Mouse (Mus musculus): ENCODE data around the gene Hoxd12. TPM values are rescaled to one million over a fixed set of nuclear protein-coding genes. Genes with fewer than 3 reads are reported as not detected.
A peak's percentile ranks its signal among the peaks of the same experiment; 100 is the strongest.

Gene Hoxd12
- polyA plus RNA-seq, 1 experiment from 2014 or later: 0.49 TPM

DNA sequence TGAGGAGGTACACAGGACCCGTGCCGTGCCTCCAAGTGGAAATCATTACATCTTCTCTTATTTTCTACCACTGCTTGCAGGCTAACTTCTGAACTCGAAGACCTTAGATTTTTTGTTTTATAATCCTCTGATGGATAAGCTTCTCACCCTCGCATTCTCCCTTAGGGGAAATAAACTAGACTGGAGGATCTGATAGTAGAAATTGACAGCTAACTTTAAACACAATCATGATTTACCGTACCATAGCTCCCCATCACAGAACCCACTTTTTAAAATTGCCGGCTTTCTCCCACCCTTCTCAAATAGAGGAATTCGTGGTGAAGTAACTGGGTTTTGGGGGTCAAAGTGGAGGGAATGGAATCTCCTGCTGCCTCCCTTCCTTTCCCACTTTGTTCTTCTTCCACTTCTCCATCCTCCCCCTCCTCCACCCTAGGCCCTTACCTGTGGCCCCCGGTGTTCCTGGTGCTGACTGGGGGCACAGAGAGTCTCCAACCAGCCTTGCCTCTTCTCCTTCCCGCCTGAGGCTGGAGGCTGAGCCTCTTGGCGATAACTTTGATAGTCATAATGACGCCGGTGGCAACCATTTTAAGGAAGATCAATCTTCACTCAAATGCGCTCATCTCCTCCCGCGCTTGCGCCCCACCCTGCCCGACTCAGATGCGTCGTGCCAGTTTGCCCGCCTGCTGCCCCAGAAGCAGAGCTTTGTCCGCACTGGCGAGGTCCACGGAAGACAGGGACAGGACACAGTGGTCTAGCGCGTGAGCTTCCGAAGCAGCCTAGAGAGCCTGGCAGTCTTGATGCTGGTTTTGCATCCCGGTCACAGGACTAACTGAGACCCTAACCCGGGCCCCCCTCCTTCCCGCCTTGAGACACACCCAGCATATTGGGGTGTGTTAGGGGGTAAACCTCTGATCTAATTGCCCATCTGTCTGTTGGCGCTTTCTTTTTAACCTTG lies 14.1 kb upstream of the Hoxd12 start:
- H3K4me3 ChIP-seq (ENCODE audit: low read depth, low read length): no peak overlapping the region
- peaks cover 3% of the 10 kb centered on the region; the same call in 1 of the 2 replicates for H3K4me1 ChIP-seq (replicated peaks; ENCODE audit: control insufficient read depth, insufficient read depth, low read length)
- H3K36me3 ChIP-seq (ENCODE audit: control insufficient read depth, insufficient read depth, low read length): no peaks in the 10 kb centered on the region
- WGBS: 5% methylated on average over 30 of the region's 30 CpGs
- no peak overlapping the region for H3K27ac ChIP-seq (ENCODE audit: low read depth, low read length)
- DNase-seq (ENCODE audit: low spot score) (no peak), ATAC-seq (replicated peaks; ENCODE audit: low FRiP score) (no peak)
- H3K4me2 ChIP-seq: no peak overlapping the region
- no peaks in the 10 kb centered on the region for H3K9me3 ChIP-seq (ENCODE audit: control insufficient read depth, low read length)
- peaks cover 98% of the 10 kb centered on the region for H3K27me3 ChIP-seq (replicated peaks; ENCODE audit: control insufficient read depth, insufficient read depth, low read length)
- H3K9ac ChIP-seq (ENCODE audit: low read depth, low read length): no peak overlapping the region

- H3K9ac ChIP-seq (ENCODE audit: low read depth, low read length): no peak overlapping the region
- H3K4me2 ChIP-seq: 0 out of 2 replicates have a peak overlapping the region, but pooled peaks have one; percentile 15
- H3K4me3 ChIP-seq (ENCODE audit: low read depth, low read length): no peak overlapping the region
- peak; percentile 65 for DNase-seq (ENCODE audit: low spot score)
- no peaks in the 10 kb centered on the region for H3K4me1 ChIP-seq (replicated peaks; ENCODE audit: control insufficient read depth, insufficient read depth, low read length)
- no peaks in the 10 kb centered on the region for H3K36me3 ChIP-seq (ENCODE audit: control insufficient read depth, insufficient read depth, low read length)
- WGBS: 1% methylated on average over 14 of the region's 14 CpGs
- H3K27ac ChIP-seq (ENCODE audit: low read depth, low read length): no peak overlapping the region
- no peaks in the 10 kb centered on the region for H3K9me3 ChIP-seq (ENCODE audit: control insufficient read depth, low read length)
- no peak for ATAC-seq (replicated peaks; ENCODE audit: low FRiP score)
- H3K27me3 ChIP-seq (replicated peaks; ENCODE audit: control insufficient read depth, insufficient read depth, low read length): peaks cover 98% of the 10 kb centered on the region
Observed at GRCm38 (mm10) chr2:74661685-74662084, 13.1 kb upstream of the Hoxd12 start.

DNA sequence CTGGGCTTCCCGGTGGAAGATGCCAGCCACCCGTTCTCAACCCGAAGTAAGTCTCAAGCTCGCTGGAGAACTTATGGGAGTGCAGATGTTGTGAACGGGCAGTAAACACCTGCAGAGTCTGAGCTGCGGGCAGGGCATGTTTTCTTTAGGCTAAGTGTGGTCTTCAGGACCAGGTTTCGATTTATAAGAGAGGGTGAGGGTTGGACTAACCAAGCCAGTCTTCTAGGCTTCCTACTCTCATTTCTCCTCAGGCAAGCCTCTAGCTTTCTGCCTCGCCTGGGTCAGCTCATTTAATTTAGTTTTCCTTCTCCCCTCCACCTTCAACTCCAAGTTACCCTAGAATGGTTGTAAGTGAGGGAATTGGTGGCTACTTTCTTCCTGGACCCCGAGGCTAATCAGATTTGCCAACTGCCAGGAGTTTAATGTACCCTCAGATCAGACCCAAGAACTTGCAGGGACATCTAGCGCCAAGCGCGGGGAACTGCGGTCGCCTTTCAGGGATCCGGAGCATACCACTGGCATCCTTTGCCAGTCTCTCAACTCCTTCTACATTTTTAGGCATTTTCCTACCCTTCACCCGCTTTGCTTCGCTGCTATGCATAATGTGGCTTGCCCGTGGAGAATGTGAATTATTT lies 11.4 kb upstream of the Hoxd12 start:
- ATAC-seq (replicated peaks; ENCODE audit: low FRiP score) (no peak), DNase-seq (ENCODE audit: low spot score) (peak; percentile 29)
- WGBS: 5% methylated on average over 18 of the region's 18 CpGs
- Histone ChIP-seq H3K9me3 (ENCODE audit: control insufficient read depth, low read length) (no peaks in the 10 kb centered on the region), H3K4me1 (replicated peaks; ENCODE audit: control insufficient read depth, insufficient read depth, low read length) (peaks cover 6% of the 10 kb centered on the region), H3K36me3 (ENCODE audit: control insufficient read depth, insufficient read depth, low read length) (no peaks in the 10 kb centered on the region), H3K4me2 (no peak overlapping the region), H3K27ac (ENCODE audit: low read depth, low read length) (no peak overlapping the region), H3K9ac (ENCODE audit: low read depth, low read length) (no peak overlapping the region), H3K4me3 (ENCODE audit: low read depth, low read length) (no peak overlapping the region), H3K27me3 (replicated peaks; ENCODE audit: control insufficient read depth, insufficient read depth, low read length) (peaks cover 98% of the 10 kb centered on the region)

- H3K27ac ChIP-seq (ENCODE audit: low read depth, low read length): no peak overlapping the region
- peaks cover 97% of the 10 kb centered on the region for H3K27me3 ChIP-seq (replicated peaks; ENCODE audit: control insufficient read depth, insufficient read depth, low read length)
- H3K36me3 ChIP-seq (ENCODE audit: control insufficient read depth, insufficient read depth, low read length): no peaks in the 10 kb centered on the region
- 4% methylated on average over 7 of the region's 7 CpGs for WGBS
- H3K9ac ChIP-seq (ENCODE audit: low read depth, low read length): no peak overlapping the region
- no peak overlapping the region for H3K4me2 ChIP-seq
- H3K4me3 ChIP-seq (ENCODE audit: low read depth, low read length): no peak overlapping the region
- H3K9me3 ChIP-seq (ENCODE audit: control insufficient read depth, low read length): no peaks in the 10 kb centered on the region
- DNase-seq (ENCODE audit: low spot score): no peak
- no peak for ATAC-seq (replicated peaks; ENCODE audit: low FRiP score)
- H3K4me1 ChIP-seq (replicated peaks; ENCODE audit: control insufficient read depth, insufficient read depth, low read length): peaks cover 6% of the 10 kb centered on the region
Observed at GRCm38 (mm10) chr2:74666411-74666810, 8.4 kb upstream of the Hoxd12 start.

DNA sequence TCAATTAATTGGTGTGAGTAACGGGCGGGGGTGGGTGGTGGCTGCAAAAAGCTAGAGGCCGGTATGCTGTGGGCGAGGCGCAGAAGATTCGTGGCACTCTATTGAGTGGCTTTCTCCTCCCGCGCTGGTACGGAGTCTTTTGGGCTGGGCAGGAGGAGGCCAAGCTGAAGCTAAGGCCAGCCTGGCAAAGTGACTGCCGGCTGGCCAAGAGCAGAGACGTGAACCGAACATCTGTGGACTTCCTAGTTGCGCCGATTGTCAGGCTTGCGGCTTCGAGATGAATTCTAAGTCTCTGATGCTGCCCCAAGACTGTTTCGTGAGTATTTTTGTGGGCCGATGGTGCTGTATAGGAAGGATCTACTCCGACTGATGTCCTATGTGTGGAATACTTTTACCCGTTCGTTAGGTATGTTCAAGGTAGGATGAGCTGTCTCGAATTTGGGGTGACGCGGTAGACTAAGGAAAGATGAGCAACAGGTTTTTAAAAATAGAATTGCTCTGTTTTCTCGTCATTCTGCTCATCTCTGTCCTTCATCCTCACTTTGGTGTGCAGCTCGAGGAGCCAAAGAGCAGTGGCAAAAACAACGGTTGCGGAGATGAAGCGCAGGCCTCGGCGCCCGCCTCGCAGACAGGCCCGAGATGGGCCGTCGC lies 7.5 kb upstream of the Hoxd12 start:
- Histone ChIP-seq H3K4me1 (replicated peaks; ENCODE audit: control insufficient read depth, insufficient read depth, low read length) (peaks cover 6% of the 10 kb centered on the region), H3K27ac (ENCODE audit: low read depth, low read length) (no peak overlapping the region), H3K9ac (ENCODE audit: low read depth, low read length) (no peak overlapping the region), H3K36me3 (ENCODE audit: control insufficient read depth, insufficient read depth, low read length) (no peaks in the 10 kb centered on the region), H3K4me3 (ENCODE audit: low read depth, low read length) (peak overlapping the region; percentile 43), H3K27me3 (replicated peaks; ENCODE audit: control insufficient read depth, insufficient read depth, low read length) (peaks cover 97% of the 10 kb centered on the region), H3K4me2 (no peak overlapping the region), H3K9me3 (ENCODE audit: control insufficient read depth, low read length) (no peaks in the 10 kb centered on the region)
- peak; percentile 37 for DNase-seq (ENCODE audit: low spot score)
- 3% methylated on average over 36 of the region's 36 CpGs for WGBS
- ATAC-seq (replicated peaks; ENCODE audit: low FRiP score): no peak

- Histone ChIP-seq H3K27ac (ENCODE audit: low read depth, low read length) (no peak within 1 kb of the TSS), H3K36me3 (ENCODE audit: control insufficient read depth, insufficient read depth, low read length) (no peaks in the 10 kb centered on the region), H3K4me1 (replicated peaks; ENCODE audit: control insufficient read depth, insufficient read depth, low read length) (peaks cover 6% of the 10 kb centered on the region), H3K4me3 (ENCODE audit: low read depth, low read length) (peak within 1 kb of the TSS; percentile 43), H3K9me3 (ENCODE audit: control insufficient read depth, low read length) (no peaks in the 10 kb centered on the region), H3K9ac (ENCODE audit: low read depth, low read length) (no peak within 1 kb of the TSS), H3K27me3 (replicated peaks; ENCODE audit: control insufficient read depth, insufficient read depth, low read length) (peaks cover 97% of the 10 kb centered on the region), H3K4me2 (peak within 1 kb of the TSS; percentile 61)
- no peak for DNase-seq (ENCODE audit: low spot score)
- ATAC-seq (replicated peaks; ENCODE audit: low FRiP score): no peak
- 1% methylated on average over 12 of the region's 51 CpGs for WGBS
Observed at GRCm38 (mm10) chr2:74667842-74668357, 6.9 kb upstream of the Hoxd12 start, which contains the start of gene Hoxd13. Hoxd13 (plus strand) TSS chr2:74668310.

- H3K4me3 ChIP-seq (ENCODE audit: low read depth, low read length): peak overlapping the region; percentile 43
- ATAC-seq (replicated peaks; ENCODE audit: low FRiP score) (no peak; the same call in 1 of the 2 replicates), DNase-seq (ENCODE audit: low spot score) (peak; percentile 60)
- no peak overlapping the region for H3K9ac ChIP-seq (ENCODE audit: low read depth, low read length)
- no peak overlapping the region for H3K27ac ChIP-seq (ENCODE audit: low read depth, low read length)
- peaks cover 97% of the 10 kb centered on the region for H3K27me3 ChIP-seq (replicated peaks; ENCODE audit: control insufficient read depth, insufficient read depth, low read length)
- peak overlapping the region; percentile 61 for H3K4me2 ChIP-seq
- H3K9me3 ChIP-seq (ENCODE audit: control insufficient read depth, low read length): no peaks in the 10 kb centered on the region
- peaks cover 6% of the 10 kb centered on the region for H3K4me1 ChIP-seq (replicated peaks; ENCODE audit: control insufficient read depth, insufficient read depth, low read length)
- WGBS: under 1% methylated on average over 61 of the region's 74 CpGs
- H3K36me3 ChIP-seq (ENCODE audit: control insufficient read depth, insufficient read depth, low read length): no peaks in the 10 kb centered on the region
Observed at GRCm38 (mm10) chr2:74668370-74669229, 6.2 kb upstream of the Hoxd12 start.

DNA sequence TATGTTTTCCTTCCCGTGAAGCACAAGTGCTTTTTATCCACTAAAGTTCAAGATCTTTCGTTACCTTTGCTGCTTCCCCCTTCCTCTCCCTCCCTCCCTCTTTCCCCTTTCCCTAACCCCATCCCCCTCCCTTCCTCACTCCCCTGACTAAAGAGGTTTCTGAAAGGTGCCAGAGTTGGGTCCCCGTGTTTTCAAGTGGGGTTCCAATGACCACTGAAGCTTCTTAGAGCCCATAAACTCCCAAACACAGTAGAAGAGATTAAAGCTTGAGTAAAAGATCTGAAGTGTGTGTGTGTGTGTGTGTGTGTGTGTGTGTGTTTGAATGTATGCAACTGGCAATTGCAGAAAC lies 5.6 kb upstream of the Hoxd12 start:
- no peak for DNase-seq (ENCODE audit: low spot score)
- H3K27ac ChIP-seq (ENCODE audit: low read depth, low read length): no peak overlapping the region
- H3K9ac ChIP-seq (ENCODE audit: low read depth, low read length): no peak overlapping the region
- WGBS: 1% methylated on average over 3 of the region's 3 CpGs
- no peak overlapping the region for H3K4me2 ChIP-seq
- peaks cover 97% of the 10 kb centered on the region for H3K27me3 ChIP-seq (replicated peaks; ENCODE audit: control insufficient read depth, insufficient read depth, low read length)
- no peak for ATAC-seq (replicated peaks; ENCODE audit: low FRiP score)
- no peak overlapping the region for H3K4me3 ChIP-seq (ENCODE audit: low read depth, low read length)
- no peaks in the 10 kb centered on the region for H3K9me3 ChIP-seq (ENCODE audit: control insufficient read depth, low read length)
- no peaks in the 10 kb centered on the region for H3K36me3 ChIP-seq (ENCODE audit: control insufficient read depth, insufficient read depth, low read length)
- peaks cover 6% of the 10 kb centered on the region for H3K4me1 ChIP-seq (replicated peaks; ENCODE audit: control insufficient read depth, insufficient read depth, low read length)

All from liver, embryonic 11.5 days (tissue).